Mouse (Mus musculus) thymus, postnatal 25 days (tissue): ENCODE results near the gene AC140267.1.

Experiments used
- DNase-seq: peaks from one replicate; pipeline ENCODE4 v3.0.0; 2022

AC140267.1 gene

DNA sequence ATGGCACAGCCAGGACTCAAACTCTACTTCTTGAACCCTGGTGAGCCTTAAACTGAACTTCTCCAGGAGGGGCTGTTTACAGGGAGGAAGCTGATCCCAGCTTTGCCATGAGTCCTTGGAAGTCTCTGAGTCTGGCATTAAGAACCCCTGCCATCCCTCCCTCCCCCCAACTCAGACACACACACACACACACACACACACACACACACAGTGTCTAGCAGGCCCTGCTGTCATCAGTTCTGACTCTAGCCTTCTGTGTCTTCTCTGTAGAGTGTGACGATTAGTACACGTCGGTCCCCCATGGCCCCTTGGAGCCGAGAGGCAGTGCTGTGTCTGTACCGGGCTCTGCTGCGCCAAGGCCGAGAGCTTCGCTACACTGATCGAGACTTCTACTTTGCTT lies at the start of gene AC140267.1:
TSS of gene AC140267.1 (plus strand) at position 301 of the 400 bp plus-strand sequence.
- no peak for DNase-seq

- no peak for DNase-seq
Measured at GRCm38 (mm10) chr15:80188927-80189326, 46.7 kb upstream of the AC140267.1 start.

- no peak for DNase-seq
Measured at GRCm38 (mm10) chr15:80190075-80190474, 45.6 kb upstream of the AC140267.1 start.

- peak; percentile 29 for DNase-seq
Measured at GRCm38 (mm10) chr15:80191585-80192245, 43.9 kb upstream of the AC140267.1 start.

DNA sequence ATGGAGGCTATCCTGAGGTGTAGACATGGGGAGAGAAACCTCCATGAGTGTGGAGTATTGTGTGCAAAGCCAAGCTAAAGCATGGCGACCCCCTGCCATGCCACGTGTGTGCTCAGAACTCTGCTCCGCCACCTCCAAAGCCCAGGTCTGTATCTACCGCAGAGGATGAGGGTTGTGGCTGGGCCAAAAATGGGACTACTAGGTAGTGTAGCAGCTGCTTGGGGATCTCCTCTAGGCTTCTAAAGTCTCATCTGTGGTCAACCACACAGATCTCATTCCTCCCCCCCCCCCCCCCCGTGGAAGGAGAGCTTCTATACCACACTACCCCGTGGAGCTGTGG lies 43.4 kb upstream of the AC140267.1 start:
- peak; percentile 52 for DNase-seq

- DNase-seq, result no peak
Measured at GRCm38 (mm10) chr15:80192847-80193246, 42.8 kb upstream of the AC140267.1 start.

- DNase-seq, result no peak
Measured at GRCm38 (mm10) chr15:80199556-80199955, 36.1 kb upstream of the AC140267.1 start.

DNA sequence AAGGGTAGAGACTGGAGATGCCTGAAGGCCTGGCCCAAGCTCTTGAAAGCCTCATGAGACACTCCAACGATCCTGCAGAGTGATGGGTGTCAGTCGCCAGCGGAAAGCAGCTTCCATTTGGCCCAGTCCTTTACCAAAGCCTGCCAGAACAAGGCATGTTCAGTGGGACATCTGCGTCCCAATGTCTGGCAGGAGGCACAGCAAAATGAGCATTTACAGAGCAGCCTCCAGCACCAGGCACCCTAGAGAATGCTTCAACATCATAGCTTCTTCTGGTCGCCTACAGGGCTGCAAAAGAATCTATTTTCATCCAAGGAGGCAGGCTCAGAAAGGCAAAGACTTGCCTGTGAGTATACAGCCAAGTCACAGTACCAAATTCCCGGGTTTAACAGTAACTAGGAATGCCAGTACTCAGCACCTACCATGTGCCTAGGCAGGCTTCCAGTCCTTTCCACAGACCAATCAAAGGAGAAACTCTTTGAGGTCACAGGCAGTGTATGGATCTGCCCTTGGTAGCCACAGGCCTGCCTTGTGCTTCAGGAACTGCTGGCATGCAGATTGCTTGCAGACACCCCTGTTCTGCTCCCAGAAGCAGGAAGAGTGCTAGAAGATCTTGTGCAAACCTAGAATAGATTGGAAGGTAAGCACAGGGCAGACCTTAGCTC lies 33.4 kb upstream of the AC140267.1 start:
- DNase-seq, result no peak

DNA sequence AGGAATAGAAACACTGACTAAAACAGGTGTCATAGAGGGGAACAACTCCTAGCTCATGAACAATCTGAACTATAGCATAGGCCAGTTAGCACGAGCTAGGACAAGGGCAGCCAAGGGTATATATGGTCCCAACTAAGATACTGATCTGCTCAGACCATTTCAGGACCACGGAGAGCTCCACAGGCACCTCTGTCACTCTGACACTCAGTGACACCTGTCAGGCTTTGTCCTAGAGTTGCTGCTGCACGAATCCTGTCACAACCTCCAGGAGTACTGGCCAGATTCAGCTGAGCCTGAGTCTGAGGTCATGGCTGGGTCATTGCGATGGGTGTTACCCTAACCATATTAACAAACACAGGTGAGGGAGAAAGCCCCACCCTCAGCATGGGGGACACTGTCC lies 32.2 kb upstream of the AC140267.1 start:
- peak; percentile 48 for DNase-seq

GRCm38 (mm10) chr15:80206057-80206565 lies 29.5 kb upstream of the AC140267.1 start:
- no peak for DNase-seq

- no peak for DNase-seq
Measured at GRCm38 (mm10) chr15:80208446-80208845, 27.2 kb upstream of the AC140267.1 start.

- no peak for DNase-seq
Measured at GRCm38 (mm10) chr15:80213688-80214087, 21.9 kb upstream of the AC140267.1 start.

- peak; percentile 66 for DNase-seq
Measured at GRCm38 (mm10) chr15:80215716-80216479, 19.7 kb upstream of the AC140267.1 start.

DNA sequence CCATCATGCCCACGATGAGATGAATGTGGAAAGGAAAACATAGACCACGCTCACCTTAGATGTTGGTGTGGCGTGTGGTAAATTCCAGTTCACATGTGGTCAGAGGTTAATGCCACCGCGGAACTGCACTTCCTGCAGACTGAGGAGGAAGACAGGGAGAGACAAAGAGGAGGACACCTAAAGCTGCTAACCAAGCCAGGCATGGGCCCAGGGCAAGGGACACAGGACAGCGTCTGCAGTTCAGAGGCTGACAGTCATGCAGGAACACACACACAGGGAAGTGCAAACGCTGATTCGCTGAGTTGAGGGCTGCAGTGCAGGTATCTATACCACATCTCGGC lies 19.2 kb upstream of the AC140267.1 start:
- DNase-seq, result no peak

DNA sequence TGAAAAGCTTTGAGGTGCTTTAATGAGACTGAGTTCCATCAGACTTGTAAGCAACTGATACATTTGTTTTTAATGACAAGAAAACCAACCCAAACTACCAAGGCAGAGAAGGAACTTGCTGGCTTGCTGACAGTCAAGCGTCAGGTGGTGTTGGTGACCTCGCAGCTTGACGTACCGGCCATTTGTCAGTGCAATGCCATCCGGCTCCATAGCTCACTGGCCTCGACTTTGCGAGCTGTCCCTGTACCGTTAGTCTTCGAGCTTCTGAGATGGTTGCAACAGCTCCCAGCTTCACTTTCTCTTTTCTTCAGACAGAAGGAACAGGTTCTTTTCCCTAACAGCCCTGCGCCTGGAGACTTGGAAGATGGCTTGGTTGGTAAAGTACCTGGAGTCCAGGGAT lies 18.2 kb upstream of the AC140267.1 start:
- DNase-seq, result no peak

GRCm38 (mm10) chr15:80219211-80219610 lies 16.4 kb upstream of the AC140267.1 start:
- DNase-seq, result peak; percentile 61

DNA sequence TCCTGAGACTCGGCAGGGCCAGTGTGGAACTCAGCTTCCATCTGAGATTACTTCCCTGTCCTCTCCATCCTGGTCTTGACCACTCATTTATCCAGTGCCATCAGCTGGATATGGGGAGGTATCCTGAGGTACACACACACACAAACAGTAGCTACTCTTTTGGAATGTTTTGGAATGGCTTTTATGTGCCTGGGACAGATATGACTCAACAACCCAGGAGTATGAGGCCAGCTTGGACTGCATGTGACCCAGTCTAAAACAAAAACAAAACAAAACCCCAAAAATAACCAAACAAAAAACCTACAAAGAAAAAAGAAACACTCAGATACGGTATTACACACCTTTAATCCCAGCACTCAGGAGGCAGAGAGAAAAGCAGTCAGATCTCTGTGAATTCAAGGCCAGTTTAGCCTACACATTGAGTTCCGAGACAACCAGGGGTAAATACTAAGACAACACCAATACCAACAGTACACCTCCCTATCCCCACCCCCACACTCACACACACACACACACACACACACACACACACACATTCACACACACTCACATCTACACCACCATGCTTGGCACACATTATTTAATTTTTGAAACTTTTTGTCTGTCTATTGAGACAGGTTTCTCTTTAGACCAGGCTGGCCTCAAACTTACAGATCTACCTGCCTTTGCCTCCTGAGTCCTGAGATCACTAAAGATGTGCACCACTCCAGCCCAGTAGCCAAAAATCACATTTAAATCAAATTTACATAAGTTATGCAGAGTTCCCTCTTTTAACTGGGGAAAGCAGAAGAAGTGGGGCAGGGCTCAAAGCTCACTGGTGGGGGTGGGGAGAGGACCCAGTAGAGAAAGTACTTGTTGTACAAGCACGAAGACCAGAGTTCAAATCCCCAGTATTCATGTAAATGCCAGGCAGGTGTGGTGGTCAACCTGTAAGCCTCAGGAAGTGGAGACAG lies 15.7 kb upstream of the AC140267.1 start:
- no peak for DNase-seq

DNA sequence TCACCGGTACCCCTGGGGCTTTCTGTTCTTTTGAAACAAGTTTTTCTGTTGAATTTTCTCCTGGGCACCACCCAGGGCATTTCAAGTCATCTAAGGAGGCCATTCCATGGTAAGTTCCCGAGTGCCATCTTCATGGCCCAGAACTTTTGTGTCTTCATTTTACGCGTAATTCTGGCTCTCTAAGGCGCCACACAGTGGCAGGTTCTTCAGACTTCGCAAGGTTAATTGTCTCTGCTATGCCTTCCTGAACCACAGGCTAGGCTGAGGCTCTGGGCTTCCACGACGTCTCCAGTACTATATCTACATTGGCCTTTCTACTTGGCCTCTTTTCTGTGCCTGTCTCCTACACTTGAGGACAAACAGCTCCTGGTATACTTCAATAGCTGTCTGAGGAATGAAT lies 14.6 kb upstream of the AC140267.1 start:
- DNase-seq, result no peak

DNA sequence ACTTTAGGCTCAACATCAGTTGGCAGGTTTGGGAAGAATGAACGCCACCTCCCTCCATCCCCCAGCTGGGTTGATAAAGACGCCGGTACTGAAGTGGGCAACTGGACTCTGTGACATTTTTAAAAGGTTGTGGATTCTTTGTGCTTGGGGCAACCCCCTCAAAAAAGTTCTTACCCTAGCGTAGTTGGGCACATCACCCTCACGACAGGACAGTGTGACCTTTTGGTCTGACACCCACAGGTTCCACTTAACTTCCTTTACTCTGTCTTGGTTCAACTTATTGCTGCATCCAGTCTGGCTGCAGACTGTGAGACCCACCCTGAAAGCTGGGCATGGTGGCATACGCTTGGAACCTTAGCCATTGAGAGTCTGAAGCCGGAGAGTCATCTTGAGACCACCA lies 11.9 kb upstream of the AC140267.1 start:
- no peak for DNase-seq

GRCm38 (mm10) chr15:80225208-80225607 lies 10.4 kb upstream of the AC140267.1 start:
- DNase-seq, result peak; percentile 86

- DNase-seq, result peak; percentile 72
Measured at GRCm38 (mm10) chr15:80225796-80226195, 9.8 kb upstream of the AC140267.1 start.

DNA sequence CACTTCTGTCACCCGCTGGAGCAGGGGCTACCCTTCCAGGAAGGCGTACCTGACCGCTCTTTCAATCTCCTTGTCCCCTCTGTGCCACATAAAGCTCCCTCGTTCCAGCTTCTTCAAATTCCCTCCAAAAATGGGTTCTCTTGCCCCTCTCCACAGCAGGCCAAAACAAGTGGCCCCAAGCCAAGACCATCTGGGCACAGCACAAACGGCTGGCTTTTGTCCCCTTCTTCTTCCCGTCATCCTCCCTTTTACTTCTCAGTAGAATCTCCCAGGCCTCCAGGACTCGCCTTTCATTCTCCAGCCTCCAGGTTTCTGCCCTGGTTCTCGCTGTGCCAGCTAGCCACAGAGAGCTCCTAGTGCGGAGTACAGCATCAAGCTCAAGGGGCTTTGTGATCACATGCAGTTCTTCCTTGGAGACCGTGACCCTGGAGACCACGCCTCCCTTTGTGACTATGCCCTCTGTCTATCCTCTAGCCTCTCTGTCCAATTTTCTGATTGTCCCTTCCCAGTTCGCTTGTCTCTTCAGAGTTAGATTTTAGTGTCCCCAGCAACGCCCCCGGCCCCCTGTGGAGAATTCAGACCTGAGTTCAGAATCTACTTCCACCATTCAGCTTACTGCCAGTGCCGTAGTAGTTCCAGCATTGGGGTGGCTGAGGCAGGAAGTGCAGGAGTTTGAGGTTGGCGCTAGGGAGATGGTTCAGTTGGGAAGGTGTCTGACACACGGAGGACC lies 7.4 kb upstream of the AC140267.1 start:
- no peak for DNase-seq
